Mouse (Mus musculus): ENCODE measurements around the gene Glrp1. TPM values are rescaled to one million over a fixed set of nuclear protein-coding genes. Genes with fewer than 3 reads are reported as not detected.

The Glrp1 gene
- polyA plus RNA-seq, 1 experiment from 2014 or later = 0.09 TPM

DNA sequence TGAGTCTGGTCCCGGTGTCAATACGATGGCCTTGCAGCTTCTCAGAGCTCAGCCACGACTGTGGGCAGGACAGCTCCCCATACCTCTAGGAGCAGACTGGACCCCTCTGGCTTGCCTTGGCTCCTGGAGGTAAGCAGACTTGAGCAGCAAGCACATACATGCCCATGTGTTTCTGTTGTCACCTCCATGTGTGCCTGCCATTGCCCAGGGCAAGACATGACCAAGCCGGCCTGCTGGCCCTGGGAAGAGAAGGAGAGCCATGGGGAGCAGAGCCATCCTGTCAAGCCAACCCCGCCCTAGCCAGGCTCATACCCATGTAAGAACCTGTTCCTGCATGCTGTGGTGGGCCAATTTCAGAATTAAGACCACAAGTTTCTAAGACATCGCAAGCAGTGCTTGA lies 4.2 kb downstream of the Glrp1 start:
- 85% methylated on average over 6 of the region's 6 CpGs for WGBS
- H3K4me2 ChIP-seq (ENCODE audit: low read depth, low read length) = no peak overlapping the region
- H3K9ac ChIP-seq (ENCODE audit: low read length) = no peak overlapping the region
- H3K4me1 ChIP-seq (ENCODE audit: control insufficient read depth, insufficient read depth, low read length) = peaks cover 8% of the 10 kb centered on the region
- no peak overlapping the region for H3K27ac ChIP-seq (ENCODE audit: low read length)
- ATAC-seq (replicated peaks; ENCODE audit: extremely low read depth, insufficient read depth, low FRiP score) = no peak
- no peaks in the 10 kb centered on the region for H3K9me3 ChIP-seq (replicated peaks; ENCODE audit: control insufficient read depth, low read length)
- no peaks in the 10 kb centered on the region for H3K36me3 ChIP-seq (ENCODE audit: control insufficient read depth, insufficient read depth)
- H3K27me3 ChIP-seq (ENCODE audit: control insufficient read depth, insufficient read depth, low read length) = no peaks in the 10 kb centered on the region
- H3K4me3 ChIP-seq (ENCODE audit: low read length) = no peak overlapping the region

- Histone ChIP-seq H3K36me3 (ENCODE audit: control insufficient read depth, insufficient read depth) (no peaks in the 10 kb centered on the region), H3K27ac (ENCODE audit: low read length) (no peak overlapping the region), H3K4me2 (ENCODE audit: low read depth, low read length) (no peak overlapping the region), H3K4me1 (ENCODE audit: control insufficient read depth, insufficient read depth, low read length) (peaks cover 8% of the 10 kb centered on the region), H3K27me3 (ENCODE audit: control insufficient read depth, insufficient read depth, low read length) (no peaks in the 10 kb centered on the region), H3K9me3 (replicated peaks; ENCODE audit: control insufficient read depth, low read length) (no peaks in the 10 kb centered on the region), H3K4me3 (ENCODE audit: low read length) (no peak overlapping the region), H3K9ac (ENCODE audit: low read length) (no peak overlapping the region)
- 21% methylated on average over 7 of the region's 7 CpGs for WGBS
- ATAC-seq (replicated peaks; ENCODE audit: extremely low read depth, insufficient read depth, low FRiP score) = no peak
Observed at GRCm38 (mm10) chr1:88504531-88504945, 5.3 kb downstream of the Glrp1 start.

GRCm38 (mm10) chr1:88502822-88503221 lies 7.0 kb downstream of the Glrp1 start:
- Histone ChIP-seq H3K9ac (ENCODE audit: low read length) (no peak overlapping the region), H3K27me3 (ENCODE audit: control insufficient read depth, insufficient read depth, low read length) (no peaks in the 10 kb centered on the region), H3K4me3 (ENCODE audit: low read length) (no peak overlapping the region), H3K27ac (ENCODE audit: low read length) (no peak overlapping the region), H3K4me2 (ENCODE audit: low read depth, low read length) (no peak overlapping the region), H3K36me3 (ENCODE audit: control insufficient read depth, insufficient read depth) (no peaks in the 10 kb centered on the region), H3K4me1 (ENCODE audit: control insufficient read depth, insufficient read depth, low read length) (peaks cover 8% of the 10 kb centered on the region), H3K9me3 (replicated peaks; ENCODE audit: control insufficient read depth, low read length) (no peaks in the 10 kb centered on the region)
- WGBS = 86% methylated on average over 1 of the region's 1 CpGs
- ATAC-seq (replicated peaks; ENCODE audit: extremely low read depth, insufficient read depth, low FRiP score) = no peak

DNA sequence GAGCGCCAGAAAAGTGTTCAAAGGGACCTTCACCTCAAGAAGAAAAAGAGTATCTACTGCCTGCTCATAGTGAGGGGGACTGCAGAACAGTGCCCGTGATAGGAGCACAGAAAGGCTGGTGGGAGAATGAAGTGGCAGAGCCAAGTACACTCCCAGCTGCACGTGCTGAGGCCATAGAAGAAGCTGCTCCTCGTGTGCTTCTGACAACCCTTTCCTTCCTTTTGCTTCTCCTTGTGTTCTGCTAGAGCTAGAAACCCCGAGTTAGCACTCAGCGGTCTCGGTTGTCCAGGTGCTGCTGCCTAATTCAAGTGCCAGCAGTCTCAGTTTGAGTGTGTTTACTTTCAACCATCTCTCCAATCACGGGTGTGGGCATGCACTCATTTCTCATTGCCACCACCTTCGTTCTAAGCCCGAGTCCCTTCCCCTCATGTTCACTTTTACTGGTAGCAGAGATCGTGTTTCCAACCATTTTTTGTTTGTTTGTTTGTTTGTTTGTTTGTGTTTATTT lies 10.6 kb downstream of the Glrp1 start:
- Histone ChIP-seq H3K9ac (ENCODE audit: low read length) (no peak overlapping the region), H3K27ac (ENCODE audit: low read length) (no peak overlapping the region), H3K4me3 (ENCODE audit: low read length) (no peak overlapping the region), H3K4me2 (ENCODE audit: low read depth, low read length) (no peak overlapping the region), H3K36me3 (ENCODE audit: control insufficient read depth, insufficient read depth) (no peaks in the 10 kb centered on the region), H3K27me3 (ENCODE audit: control insufficient read depth, insufficient read depth, low read length) (no peaks in the 10 kb centered on the region), H3K4me1 (ENCODE audit: control insufficient read depth, insufficient read depth, low read length) (no peaks in the 10 kb centered on the region), H3K9me3 (replicated peaks; ENCODE audit: control insufficient read depth, low read length) (no peaks in the 10 kb centered on the region)
- WGBS = 71% methylated on average over 11 of the region's 11 CpGs
- no peak for ATAC-seq (replicated peaks; ENCODE audit: extremely low read depth, insufficient read depth, low FRiP score)

- Histone ChIP-seq H3K9ac (ENCODE audit: low read length) (no peak overlapping the region), H3K36me3 (ENCODE audit: control insufficient read depth, insufficient read depth) (no peaks in the 10 kb centered on the region), H3K27ac (ENCODE audit: low read length) (no peak overlapping the region), H3K9me3 (replicated peaks; ENCODE audit: control insufficient read depth, low read length) (no peaks in the 10 kb centered on the region), H3K27me3 (ENCODE audit: control insufficient read depth, insufficient read depth, low read length) (no peaks in the 10 kb centered on the region), H3K4me3 (ENCODE audit: low read length) (no peak overlapping the region), H3K4me2 (ENCODE audit: low read depth, low read length) (no peak overlapping the region), H3K4me1 (ENCODE audit: control insufficient read depth, insufficient read depth, low read length) (no peaks in the 10 kb centered on the region)
- 45% methylated on average over 3 of the region's 3 CpGs for WGBS
- ATAC-seq (replicated peaks; ENCODE audit: extremely low read depth, insufficient read depth, low FRiP score) = 0 out of 2 replicates have a peak, but pooled peaks have one; percentile 28
Observed at GRCm38 (mm10) chr1:88497407-88497806, 12.5 kb downstream of the Glrp1 start.

GRCm38 (mm10) chr1:88492415-88492814 lies 17.5 kb downstream of the Glrp1 start:
- Histone ChIP-seq H3K4me3 (ENCODE audit: low read length) (no peak overlapping the region), H3K9me3 (replicated peaks; ENCODE audit: control insufficient read depth, low read length) (no peaks in the 10 kb centered on the region), H3K36me3 (ENCODE audit: control insufficient read depth, insufficient read depth) (no peaks in the 10 kb centered on the region), H3K27ac (ENCODE audit: low read length) (no peak overlapping the region), H3K4me2 (ENCODE audit: low read depth, low read length) (no peak overlapping the region), H3K9ac (ENCODE audit: low read length) (no peak overlapping the region), H3K4me1 (ENCODE audit: control insufficient read depth, insufficient read depth, low read length) (peaks cover 21% of the 10 kb centered on the region), H3K27me3 (ENCODE audit: control insufficient read depth, insufficient read depth, low read length) (no peaks in the 10 kb centered on the region)
- ATAC-seq (replicated peaks; ENCODE audit: extremely low read depth, insufficient read depth, low FRiP score) = no peak
- 80% methylated on average over 3 of the region's 3 CpGs for WGBS

GRCm38 (mm10) chr1:88491617-88492378 lies 18.1 kb downstream of the Glrp1 start:
- Histone ChIP-seq H3K4me2 (ENCODE audit: low read depth, low read length) (no peak overlapping the region), H3K36me3 (ENCODE audit: control insufficient read depth, insufficient read depth) (no peaks in the 10 kb centered on the region), H3K27ac (ENCODE audit: low read length) (no peak overlapping the region), H3K9me3 (replicated peaks; ENCODE audit: control insufficient read depth, low read length) (no peaks in the 10 kb centered on the region), H3K27me3 (ENCODE audit: control insufficient read depth, insufficient read depth, low read length) (no peaks in the 10 kb centered on the region), H3K9ac (ENCODE audit: low read length) (no peak overlapping the region), H3K4me3 (ENCODE audit: low read length) (no peak overlapping the region), H3K4me1 (ENCODE audit: control insufficient read depth, insufficient read depth, low read length) (peaks cover 21% of the 10 kb centered on the region)
- ATAC-seq (replicated peaks; ENCODE audit: extremely low read depth, insufficient read depth, low FRiP score) = no peak
- 46% methylated on average over 17 of the region's 17 CpGs for WGBS

DNA sequence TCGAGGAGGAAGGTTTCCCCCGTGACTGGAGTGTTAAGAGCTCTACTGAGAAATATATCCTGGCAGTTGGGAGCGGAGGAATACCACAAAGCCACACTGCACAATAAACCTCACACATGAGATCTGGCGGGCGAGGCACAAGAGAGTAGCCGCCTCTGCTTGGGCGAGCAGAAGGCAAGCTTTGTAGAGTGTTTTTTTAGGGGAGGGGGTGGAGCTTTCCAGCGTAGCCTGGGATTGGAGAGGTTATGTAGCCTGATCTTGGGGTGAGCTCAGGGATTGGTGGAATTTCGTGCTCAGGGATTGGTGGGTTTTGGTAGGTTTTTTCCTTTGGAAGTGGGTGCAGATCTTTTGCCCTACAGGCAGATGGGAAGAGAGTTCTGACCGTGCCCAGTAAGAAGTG lies 19.7 kb downstream of the Glrp1 start:
- no peaks in the 10 kb centered on the region for H3K9me3 ChIP-seq (replicated peaks; ENCODE audit: control insufficient read depth, low read length)
- peaks cover 21% of the 10 kb centered on the region for H3K4me1 ChIP-seq (ENCODE audit: control insufficient read depth, insufficient read depth, low read length)
- H3K27me3 ChIP-seq (ENCODE audit: control insufficient read depth, insufficient read depth, low read length) = no peaks in the 10 kb centered on the region
- ATAC-seq (replicated peaks; ENCODE audit: extremely low read depth, insufficient read depth, low FRiP score) = no peak
- H3K9ac ChIP-seq (ENCODE audit: low read length) = no peak overlapping the region
- WGBS = 86% methylated on average over 10 of the region's 10 CpGs
- H3K4me3 ChIP-seq (ENCODE audit: low read length) = no peak overlapping the region
- no peak overlapping the region for H3K27ac ChIP-seq (ENCODE audit: low read length)
- H3K36me3 ChIP-seq (ENCODE audit: control insufficient read depth, insufficient read depth) = no peaks in the 10 kb centered on the region
- H3K4me2 ChIP-seq (ENCODE audit: low read depth, low read length) = no peak overlapping the region

GRCm38 (mm10) chr1:88488957-88489356 lies 20.9 kb downstream of the Glrp1 start:
- H3K36me3 ChIP-seq (ENCODE audit: control insufficient read depth, insufficient read depth) = no peaks in the 10 kb centered on the region
- H3K4me3 ChIP-seq (ENCODE audit: low read length) = no peak overlapping the region
- H3K9ac ChIP-seq (ENCODE audit: low read length) = no peak overlapping the region
- WGBS = 19% methylated on average over 4 of the region's 4 CpGs
- H3K9me3 ChIP-seq (replicated peaks; ENCODE audit: control insufficient read depth, low read length) = no peaks in the 10 kb centered on the region
- no peaks in the 10 kb centered on the region for H3K27me3 ChIP-seq (ENCODE audit: control insufficient read depth, insufficient read depth, low read length)
- H3K27ac ChIP-seq (ENCODE audit: low read length) = peak overlapping the region; percentile 67
- H3K4me1 ChIP-seq (ENCODE audit: control insufficient read depth, insufficient read depth, low read length) = peaks cover 21% of the 10 kb centered on the region
- H3K4me2 ChIP-seq (ENCODE audit: low read depth, low read length) = peak overlapping the region; percentile 29; the same call in 1 of the 2 replicates
- 0 out of 2 replicates have a peak, but pooled peaks have one; percentile 10 for ATAC-seq (replicated peaks; ENCODE audit: extremely low read depth, insufficient read depth, low FRiP score)
